Mouse (Mus musculus) liver, embryonic 11.5 days (tissue): ENCODE results near the gene Sqor. TPM values are rescaled to one million over a fixed set of nuclear protein-coding genes. Genes with fewer than 3 reads are reported as not detected.

ENCODE experiments used
- polyA plus RNA-seq: library from polyadenylated mRNA; unstranded; fragments of >200 nt; fragmentation: Nextera tagmentation; extraction: Ambion mirVana; gene quantifications from 2 replicates; pipeline ENCODE4 v1.2.1, GENCODE M21; 2014

Gene Sqor
- polyA plus RNA-seq, 1 experiment from 2014 or later = 2.3 TPM

Other genes starting within 250 kb of the Sqor start
- 24.5 and 25.5 TPM in 2 replicates for gene Gatm, start 153.9 kb upstream of the Sqor start, polyA plus RNA-seq
- gene AA467197, start 128.3 kb upstream of the Sqor start, polyA plus RNA-seq = not detected in 2 replicates
- 3.3 and 3.7 TPM in 2 replicates for gene Slc30a4, start 62.6 kb upstream of the Sqor start, polyA plus RNA-seq
- gene Bloc1s6, start 26.7 kb upstream of the Sqor start, polyA plus RNA-seq = 42.8 and 44.1 TPM in 2 replicates